ENCODE assay signal across 13 mouse cellular contexts in the genomic region with DNA sequence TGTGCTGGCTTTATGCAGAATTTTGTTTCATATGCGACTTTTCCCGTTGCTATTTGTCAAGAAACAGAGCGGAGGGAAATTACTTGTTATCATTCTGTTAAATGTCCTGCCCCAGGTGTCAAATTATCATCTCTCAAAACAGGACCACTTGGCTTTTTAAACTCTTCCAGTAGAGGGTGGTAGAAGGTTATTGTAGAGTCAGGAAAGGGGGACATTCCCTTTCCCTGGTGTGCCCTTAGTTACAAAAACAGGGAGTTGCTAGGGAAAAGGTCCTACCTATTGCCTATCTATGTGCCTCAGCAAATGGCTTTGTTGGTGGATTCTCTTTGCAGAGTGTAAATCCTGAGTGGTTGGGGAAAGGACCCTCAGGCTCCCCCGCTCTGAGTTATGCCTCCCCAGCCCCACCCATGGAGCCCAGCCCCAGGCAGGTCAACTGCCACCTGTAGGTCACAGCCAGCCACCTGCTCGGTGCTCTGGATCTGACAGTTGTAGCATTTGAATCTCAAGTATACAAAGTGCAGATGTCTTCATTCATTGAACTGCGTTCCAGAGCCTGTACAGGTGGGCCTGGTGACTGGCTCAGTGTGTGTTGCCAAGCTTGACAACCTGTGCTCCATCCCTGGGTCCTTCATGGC. TPM values are rescaled to one million over a fixed set of nuclear protein-coding genes. Genes with fewer than 3 reads are reported as not detected.
DNase-seq lines count a peak whose midpoint lies in the region; ATAC-seq and TF ChIP-seq lines count a peak whose summit lies in the region.
"Had no signal": no experiment of that assay in that cellular context is flagged by ENCODE, and none has a peak within 500 bp of the region (broad histone marks: within the 10 kb centered on the region; RNA-seq: fewer than 3 reads in every experiment).

No protein-coding gene starts in this region.

- H3K27ac ChIP-seq in lung, embryonic 14.5 days (ENCODE audit: low read depth), result no peak overlapping the region
- H3K27ac ChIP-seq in kidney, embryonic 16.5 days (ENCODE audit: low read length), result no peak overlapping the region
- H3K27ac ChIP-seq: midbrain, embryonic 12.5 days; neural tube, embryonic 13.5 days had no signal

- 50% methylated on average over 6 of the region's 6 CpGs for whole genome bisulfite sequencing in lung, embryonic 14.5 days
- WGBS in kidney, embryonic 16.5 days, result 64% methylated on average over 6 of the region's 6 CpGs

- in situ Hi-C loops in Patski (cut with MboI; ENCODE audit: low pct_unique_long_range_greater_than_20kb), result no loop called here

- H3K4me2 ChIP-seq in lung, embryonic 14.5 days, result no peak overlapping the region
- no peak overlapping the region for H3K4me2 ChIP-seq in kidney, embryonic 16.5 days (replicated peaks; ENCODE audit: low read depth, low read length)
- H3K4me2 ChIP-seq: heart, embryonic 12.5 days; midbrain, embryonic 12.5 days; neural tube, embryonic 13.5 days had no signal

- no peaks in the 10 kb centered on the region for H3K36me3 ChIP-seq in lung, embryonic 14.5 days (ENCODE audit: insufficient read depth)
- no peaks in the 10 kb centered on the region for H3K36me3 ChIP-seq in kidney, embryonic 16.5 days (ENCODE audit: insufficient read depth, low read length)
- H3K36me3 ChIP-seq: heart, embryonic 12.5 days; midbrain, embryonic 12.5 days; neural tube, embryonic 13.5 days had no signal

- CTCF ChIA-PET in Patski (lab: Charles Lee), result no interaction called here

- no peak overlapping the region for H3K4me3 ChIP-seq in lung, embryonic 14.5 days (ENCODE audit: low read depth, low read length)
- H3K4me3 ChIP-seq in kidney, embryonic 16.5 days (ENCODE audit: low read length), result no peak overlapping the region
- H3K4me3 ChIP-seq: heart, embryonic 12.5 days; midbrain, embryonic 12.5 days; neural tube, embryonic 13.5 days had no signal

- no peaks in the 10 kb centered on the region for H3K4me1 ChIP-seq in lung, embryonic 14.5 days (ENCODE audit: insufficient read depth)
- no peaks in the 10 kb centered on the region for H3K4me1 ChIP-seq in kidney, embryonic 16.5 days (ENCODE audit: insufficient read depth, low read length)
- H3K4me1 ChIP-seq: heart, embryonic 12.5 days; midbrain, embryonic 12.5 days; neural tube, embryonic 13.5 days had no signal

- peak; percentile 22; the same call in 1 of the 2 replicates for TF ChIP-seq CTCF in lung, embryonic 14.5 days (IDR thresholded peaks at IDR 0.05; ENCODE audit: low read depth)
- TF ChIP-seq CTCF in Patski (IDR thresholded peaks at IDR 0.05), result peak; percentile 13

- no peak for DNase-seq in frontal cortex, postnatal 14 days (ENCODE audit: low spot score in 2 of 2)
- DNase-seq in lung, embryonic 14.5 days, result peak; percentile 10
- no peak for DNase-seq in lung, postnatal 14 days
- no peak for DNase-seq in Patski (ENCODE audit: low read depth, low spot score)
- DNase-seq in thymus, postnatal 10 days (ENCODE audit: low spot score in 2 of 2), result peak; percentile 84 to 92
- DNase-seq in frontal cortex, postnatal 25 days (ENCODE audit: low spot score in 2 of 2), result no peak

- H3K9ac ChIP-seq in lung, embryonic 14.5 days, result no peak overlapping the region
- no peak overlapping the region for H3K9ac ChIP-seq in kidney, embryonic 16.5 days (replicated peaks; ENCODE audit: low read length)
- H3K9ac ChIP-seq: heart, embryonic 12.5 days; midbrain, embryonic 12.5 days; neural tube, embryonic 13.5 days had no signal

- no peaks in the 10 kb centered on the region for H3K9me3 ChIP-seq in lung, embryonic 14.5 days (ENCODE audit: low read depth, low read length)
- no peaks in the 10 kb centered on the region for H3K9me3 ChIP-seq in kidney, embryonic 16.5 days (ENCODE audit: low read length)
- H3K9me3 ChIP-seq: heart, embryonic 12.5 days; midbrain, embryonic 12.5 days; neural tube, embryonic 13.5 days had no signal

- H3K27me3 ChIP-seq in lung, embryonic 14.5 days (ENCODE audit: insufficient read depth, low read length), result no peaks in the 10 kb centered on the region
- peaks cover 3% of the 10 kb centered on the region for H3K27me3 ChIP-seq in Patski
- no peaks in the 10 kb centered on the region for H3K27me3 ChIP-seq in kidney, embryonic 16.5 days (ENCODE audit: insufficient read depth, low read length)
- H3K27me3 ChIP-seq: heart, embryonic 12.5 days; midbrain, embryonic 12.5 days; neural tube, embryonic 13.5 days had no signal

- POLR2A ChIA-PET in Patski (lab: Charles Lee), result no interaction called here

- ATAC-seq in frontal cortex, adult (ENCODE audit: low TSS enrichment), result peak; percentile 62; the same call in 1 of the 2 replicates
- ATAC-seq in lung, embryonic 14.5 days (ENCODE audit: insufficient read depth), result no peak
- no peak for ATAC-seq in Patski
- no peak for ATAC-seq in kidney, embryonic 16.5 days (ENCODE audit: low FRiP score, low TSS enrichment)

RNA-seq across cellular contexts. Expression of gene Smyd1, which starts 19.8 kb away (rescaled TPM):
- 0.53 and 2.7 TPM in 2 replicates for polyA plus RNA-seq in lung, embryonic 14.5 days (2014; fragmentation: Nextera tagmentation; extraction: Ambion mirVana)
- polyA plus RNA-seq in Patski (2021), result 0.71 TPM
- 0.65 and 0.72 TPM in 2 replicates for polyA plus RNA-seq in kidney, embryonic 16.5 days (2015; fragmentation: Nextera tagmentation; extraction: Ambion mirVana)

RNA-seq across cellular contexts. Expression of gene Cd8b1, which starts 20.4 kb away (rescaled TPM):
- 0.20 TPM in 1 of 2 replicates, not detected in the other for polyA plus RNA-seq in lung, embryonic 14.5 days (2014; fragmentation: Nextera tagmentation; extraction: Ambion mirVana)
- polyA plus RNA-seq in Patski (2021), result 0.08 TPM
- 0.10 TPM in 1 of 2 replicates, not detected in the other for polyA plus RNA-seq in kidney, embryonic 16.5 days (2015; fragmentation: Nextera tagmentation; extraction: Ambion mirVana)
- polyA plus RNA-seq: cortical plate, adult 2 months; heart, embryonic 12.5 days; midbrain, embryonic 12.5 days; neural tube, embryonic 13.5 days; stomach, embryonic 16.5 days had no signal

RNA-seq across cellular contexts. Expression of gene Krcc1, which starts 30.7 kb away (rescaled TPM):
- 45.5 and 49.0 TPM in 2 replicates for polyA plus RNA-seq in lung, embryonic 14.5 days (2014; fragmentation: Nextera tagmentation; extraction: Ambion mirVana)
- polyA plus RNA-seq in Patski (2021), result 98.8 TPM
- polyA plus RNA-seq in kidney, embryonic 16.5 days (2015; fragmentation: Nextera tagmentation; extraction: Ambion mirVana), result 52.9 and 58.4 TPM in 2 replicates

Comparison
In these comparisons a context has a peak if more than half of its experiments do, and no peak if none do; other contexts are left out.
1. DNase-seq: peak in lung, embryonic 14.5 days (single experiment) and thymus, postnatal 10 days (2 of 2); none in frontal cortex, postnatal 14 days (0 of 2), lung, postnatal 14 days (single experiment), Patski (single experiment) and frontal cortex, postnatal 25 days (0 of 2).